In the genomic region with DNA sequence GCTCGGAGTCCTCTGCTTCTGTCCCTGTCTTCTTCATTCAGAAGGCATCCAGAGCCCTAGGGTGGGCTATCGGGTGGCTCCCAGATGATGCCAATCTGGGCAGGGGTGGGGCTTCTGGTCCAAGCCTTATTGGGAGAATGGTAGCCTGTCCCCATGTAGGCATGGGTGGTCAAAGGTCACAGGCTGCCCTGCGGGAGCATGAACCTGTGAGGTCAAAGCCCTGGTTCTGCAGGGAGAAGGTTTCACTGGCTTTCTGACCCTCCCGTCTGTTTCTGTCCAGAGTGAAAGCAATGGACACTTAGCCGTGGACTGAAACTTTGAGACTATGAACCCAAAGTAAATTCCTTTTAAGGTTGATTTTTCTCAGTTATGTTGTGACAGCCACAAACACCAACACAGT, we compare ENCODE assay signal across 31 mouse cellular contexts. TPM values are rescaled to one million over a fixed set of nuclear protein-coding genes. Genes with fewer than 3 reads are reported as not detected.
"Had no signal": no experiment of that assay in that cellular context is flagged by ENCODE, and none has a peak within 500 bp of the region (broad histone marks: within the 10 kb centered on the region; RNA-seq: fewer than 3 reads in every experiment).

No protein-coding gene starts in this region.

- H3K27me3 ChIP-seq: heart, embryonic 12.5 days; hindbrain, embryonic 12.5 days; intestine, embryonic 15.5 days; kidney, embryonic 15.5 days; liver, embryonic 13.5 days; liver, embryonic 15.5 days had no signal

- H3K4me3 ChIP-seq: gastrocnemius, adult 2 months; heart, embryonic 10.5 days; heart, embryonic 12.5 days; hindbrain, embryonic 10.5 days; hindbrain, embryonic 12.5 days; intestine, embryonic 15.5 days; kidney, embryonic 15.5 days; layer of hippocampus, adult 2 months; left cerebral cortex, adult 2 months; liver, embryonic 13.5 days; liver, embryonic 15.5 days had no signal

- H3K4me2 ChIP-seq: heart, embryonic 12.5 days; hindbrain, embryonic 12.5 days; hindbrain, embryonic 14.5 days; intestine, embryonic 15.5 days; kidney, embryonic 15.5 days; liver, embryonic 13.5 days; liver, embryonic 15.5 days had no signal

- H3K9ac ChIP-seq: heart, embryonic 12.5 days; hindbrain, embryonic 12.5 days; hindbrain, embryonic 14.5 days; intestine, embryonic 15.5 days; kidney, embryonic 15.5 days; liver, embryonic 13.5 days; liver, embryonic 15.5 days had no signal

- ATAC-seq: hindbrain, embryonic 16.5 days; inflammation-experienced regulatory T-cells, adult 6 months; intestine, embryonic 15.5 days; intestine, postnatal 0 days had no signal

- DNase-seq: gastrocnemius, adult 2 months; gastrocnemius, postnatal 10 days; gastrocnemius, postnatal 25 days; heart, adult 18-20 months; heart, postnatal 10 days; heart, postnatal 4 days; kidney, adult 18-20 months; kidney, adult 9 months; kidney, postnatal 4 days; liver, embryonic 13.5 days had no signal

- H3K9me3 ChIP-seq: intestine, embryonic 15.5 days; liver, embryonic 13.5 days; liver, embryonic 15.5 days had no signal

- H3K27ac ChIP-seq: gastrocnemius, adult 2 months; heart, embryonic 10.5 days; hindbrain, embryonic 10.5 days; hindbrain, embryonic 12.5 days; hindbrain, embryonic 14.5 days; intestine, embryonic 15.5 days; kidney, embryonic 15.5 days; kidney, postnatal 0 days; layer of hippocampus, adult 2 months; left cerebral cortex, adult 2 months; liver, embryonic 13.5 days; liver, embryonic 15.5 days had no signal

RNA-seq across cellular contexts. Expression of gene Tdrd9, which starts 15.2 kb away (rescaled TPM):
- total RNA-seq: granulocyte monocyte progenitor cell, adult 5-6 weeks had no signal

RNA-seq across cellular contexts. Expression of gene Rd3l, which starts 24.9 kb away (rescaled TPM):
- total RNA-seq: gastrocnemius, adult 2 months; gastrocnemius, postnatal 10 days; gastrocnemius, postnatal 25 days; gastrocnemius, postnatal 4 days; granulocyte monocyte progenitor cell, adult 5-6 weeks; layer of hippocampus, adult 2 months; layer of hippocampus, postnatal 10 days; layer of hippocampus, postnatal 25 days; left cerebral cortex, postnatal 14 days had no signal
- polyA plus RNA-seq: hindbrain, embryonic 10.5 days; hindbrain, embryonic 12.5 days; hindbrain, embryonic 14.5 days; hindbrain, embryonic 16.5 days; inflammation-experienced regulatory T-cells, adult 6 months; intestine, embryonic 15.5 days; intestine, postnatal 0 days; kidney, embryonic 15.5 days; kidney, postnatal 0 days; limb, embryonic 11.5 days; limb, embryonic 14.5 days; liver, embryonic 13.5 days; liver, embryonic 15.5 days had no signal
